In the genomic region with DNA sequence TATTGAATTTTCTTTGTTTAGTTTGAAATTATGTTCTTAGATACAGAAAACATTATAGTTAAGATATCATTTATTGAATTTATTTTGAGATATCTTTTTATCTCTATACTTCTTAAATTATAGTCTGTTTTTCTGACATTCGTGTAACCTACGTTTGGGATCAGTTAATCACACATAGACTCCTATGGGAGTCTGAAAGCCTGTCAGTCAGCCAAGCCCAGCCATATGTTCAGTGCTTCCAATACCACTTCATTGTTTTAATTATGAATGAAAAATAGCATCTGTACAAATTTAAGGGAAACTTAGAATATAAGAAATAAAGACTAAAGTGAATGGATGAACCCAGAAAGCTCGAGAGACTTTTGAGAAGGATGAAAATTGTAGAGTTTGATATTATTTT, we compare ENCODE assay signal across 19 mouse cellular contexts. TPM values are rescaled to one million over a fixed set of nuclear protein-coding genes. Genes with fewer than 3 reads are reported as not detected.
DNase-seq lines count a peak whose midpoint lies in the region; ATAC-seq and TF ChIP-seq lines count a peak whose summit lies in the region.
"Had no signal": no experiment of that assay in that cellular context is flagged by ENCODE, and none has a peak within 500 bp of the region (broad histone marks: within the 10 kb centered on the region; RNA-seq: fewer than 3 reads in every experiment).

No protein-coding gene starts in this region.

- H3K4me3 ChIP-seq in forebrain, embryonic 14.5 days (ENCODE audit: low read depth, low read length) = no peak overlapping the region
- no peak overlapping the region for H3K4me3 ChIP-seq in forebrain, postnatal 0 days (ENCODE audit: low read depth, low read length)
- H3K4me3 ChIP-seq: embryonic facial prominence, embryonic 13.5 days; forebrain, embryonic 13.5 days had no signal

- H3K27ac ChIP-seq in forebrain, embryonic 14.5 days (ENCODE audit: low read depth, low read length) = no peak overlapping the region
- no peak overlapping the region for H3K27ac ChIP-seq in forebrain, postnatal 0 days (ENCODE audit: low read depth, low read length)
- H3K27ac ChIP-seq: embryonic facial prominence, embryonic 13.5 days; forebrain, embryonic 13.5 days had no signal

- no peak for TF ChIP-seq POLR2A in brain, embryonic 14.5 days (IDR thresholded peaks at IDR 0.05; ENCODE audit: borderline replicate concordance, extremely low read depth, insufficient read depth, insufficient read length, poor library complexity, severe bottlenecking)

- H3K36me3 ChIP-seq in forebrain, embryonic 14.5 days (ENCODE audit: control insufficient read depth, insufficient read depth, low read length) = no peaks in the 10 kb centered on the region
- peaks cover 4% of the 10 kb centered on the region; the same call in 1 of the 2 replicates for H3K36me3 ChIP-seq in forebrain, postnatal 0 days (ENCODE audit: insufficient read depth)

- DNase-seq in cerebellum, postnatal 14 days = peak; percentile 23 to 44
- no peak for DNase-seq in cerebellum, adult 18-20 months
- peak; percentile 52 for DNase-seq in forebrain, embryonic 14.5 days (ENCODE audit: low spot score)
- DNase-seq in forebrain, postnatal 0 days = no peak
- peak; percentile 47 for DNase-seq in left cerebral cortex, postnatal 4 days
- no peak for DNase-seq in left cerebral cortex, adult 9 months (ENCODE audit: low spot score in 2 of 2)
- DNase-seq in brain, embryonic 14.5 days (ENCODE audit: low read depth) = peak; percentile 62
- no peak for DNase-seq in ovary, postnatal 14 days (ENCODE audit: low spot score)
- DNase-seq: adrenal gland, adult 2 months; adrenal gland, postnatal 10 days; adrenal gland, postnatal 25 days; cerebellum, adult 11-12 months; cerebellum, adult 8-10 months had no signal

- H3K4me1 ChIP-seq in forebrain, embryonic 14.5 days (ENCODE audit: control insufficient read depth, insufficient read depth, low read length) = peaks cover 4% of the 10 kb centered on the region; the same call in 1 of the 2 replicates
- H3K4me1 ChIP-seq in forebrain, postnatal 0 days (ENCODE audit: insufficient read depth) = no peaks in the 10 kb centered on the region

- WGBS in forebrain, embryonic 14.5 days = 64% methylated on average over 3 of the region's 3 CpGs
- 65% methylated on average over 3 of the region's 3 CpGs for WGBS in forebrain, postnatal 0 days

- H3K27me3 ChIP-seq in forebrain, embryonic 14.5 days (replicated peaks; ENCODE audit: control insufficient read depth, insufficient read depth, low read length) = no peaks in the 10 kb centered on the region
- H3K27me3 ChIP-seq in forebrain, postnatal 0 days (ENCODE audit: insufficient read depth, low read length) = no peaks in the 10 kb centered on the region; the same call in 1 of the 2 replicates
- H3K27me3 ChIP-seq: embryonic facial prominence, embryonic 13.5 days; forebrain, embryonic 13.5 days had no signal

- no peak for TF ChIP-seq CTCF in forebrain, postnatal 0 days (IDR thresholded peaks at IDR 0.05; ENCODE audit: low read depth)
- no peak for TF ChIP-seq CTCF in brain, embryonic 14.5 days (IDR thresholded peaks at IDR 0.05; ENCODE audit: borderline replicate concordance, extremely low read depth, insufficient read depth, insufficient read length)

- H3K9me3 ChIP-seq in forebrain, embryonic 14.5 days (replicated peaks; ENCODE audit: control insufficient read depth, low read length) = no peaks in the 10 kb centered on the region
- no peaks in the 10 kb centered on the region for H3K9me3 ChIP-seq in forebrain, postnatal 0 days (ENCODE audit: low read length)
- H3K9me3 ChIP-seq: embryonic facial prominence, embryonic 13.5 days; forebrain, embryonic 13.5 days had no signal

- H3K4me2 ChIP-seq in forebrain, embryonic 14.5 days (ENCODE audit: low read length) = no peak overlapping the region
- H3K4me2 ChIP-seq in forebrain, postnatal 0 days (ENCODE audit: low read depth) = no peak overlapping the region
- H3K4me2 ChIP-seq: embryonic facial prominence, embryonic 13.5 days; forebrain, embryonic 13.5 days had no signal

- intact Hi-C loops in left cerebral cortex, postnatal 4 days (cut with DNase I) = no loop called here

- H3K9ac ChIP-seq in forebrain, embryonic 14.5 days (ENCODE audit: low read length) = no peak overlapping the region
- no peak overlapping the region for H3K9ac ChIP-seq in forebrain, postnatal 0 days
- H3K9ac ChIP-seq: embryonic facial prominence, embryonic 13.5 days; forebrain, embryonic 13.5 days had no signal

- ATAC-seq in forebrain, embryonic 14.5 days = no peak
- no peak for ATAC-seq in forebrain, postnatal 0 days
- ATAC-seq: forebrain, embryonic 13.5 days; forebrain, embryonic 16.5 days had no signal

RNA-seq across cellular contexts. Expression of a gene that starts 17.4 kb away (rescaled TPM):
- 24.4 and 25.5 TPM in 2 replicates for polyA plus RNA-seq in forebrain, embryonic 14.5 days (2014; fragmentation: Nextera tagmentation; extraction: Ambion mirVana)
- total RNA-seq in forebrain, postnatal 0 days (2014; rRNA removed) = 4.0 and 12.3 TPM in 2 replicates
- polyA plus RNA-seq in forebrain, postnatal 0 days (2015; fragmentation: Nextera tagmentation; extraction: Ambion mirVana) = 17.6 and 19.3 TPM in 2 replicates
- 10 to 100 TPM; 11.6 to 16.5 TPM for total RNA-seq in left cerebral cortex, postnatal 4 days (2021)
- 10.0 and 12.5 TPM in 2 replicates for polyA plus RNA-seq in brain, embryonic 14.5 days (2012; rRNA removed)

RNA-seq across cellular contexts. Expression of a gene that starts 17.4 kb away (rescaled TPM):
- 13.0 and 15.4 TPM in 2 replicates for polyA plus RNA-seq in forebrain, embryonic 14.5 days (2014; fragmentation: Nextera tagmentation; extraction: Ambion mirVana)
- total RNA-seq in forebrain, postnatal 0 days (2014; rRNA removed) = 11.9 and 14.3 TPM in 2 replicates
- 6.4 and 10.3 TPM in 2 replicates for polyA plus RNA-seq in forebrain, postnatal 0 days (2015; fragmentation: Nextera tagmentation; extraction: Ambion mirVana)
- total RNA-seq in left cerebral cortex, postnatal 4 days (2021) = 10 to 100 TPM; 14.4 to 17.7 TPM
- 9.9 and 10.6 TPM in 2 replicates for polyA plus RNA-seq in brain, embryonic 14.5 days (2012; rRNA removed)

RNA-seq across cellular contexts. Expression of a gene that starts 17.6 kb away (rescaled TPM):
- polyA plus RNA-seq in forebrain, embryonic 14.5 days (2014; fragmentation: Nextera tagmentation; extraction: Ambion mirVana) = 9.4 and 12.1 TPM in 2 replicates
- 8.5 and 13.6 TPM in 2 replicates for total RNA-seq in forebrain, postnatal 0 days (2014; rRNA removed)
- polyA plus RNA-seq in forebrain, postnatal 0 days (2015; fragmentation: Nextera tagmentation; extraction: Ambion mirVana) = 5.1 and 8.1 TPM in 2 replicates
- 10 to 100 TPM; 11.5 to 12.3 TPM for total RNA-seq in left cerebral cortex, postnatal 4 days (2021)
- polyA plus RNA-seq in brain, embryonic 14.5 days (2012; rRNA removed) = 5.0 and 8.3 TPM in 2 replicates

RNA-seq across cellular contexts. Expression of a gene that starts 23.1 kb away (rescaled TPM):
- 33.6 and 40.2 TPM in 2 replicates for polyA plus RNA-seq in forebrain, embryonic 14.5 days (2014; fragmentation: Nextera tagmentation; extraction: Ambion mirVana)
- total RNA-seq in forebrain, postnatal 0 days (2014; rRNA removed) = not detected in 2 replicates
- polyA plus RNA-seq in forebrain, postnatal 0 days (2015; fragmentation: Nextera tagmentation; extraction: Ambion mirVana) = 8.4 and 16.0 TPM in 2 replicates
- total RNA-seq in left cerebral cortex, postnatal 4 days (2021) = not detected
- 50.7 TPM in 1 of 2 replicates, not detected in the other for polyA plus RNA-seq in brain, embryonic 14.5 days (2012; rRNA removed)
- total RNA-seq: ES-E14, MEL had no signal
- polyA plus RNA-seq: adrenal gland, adult 2 months; cortical plate, adult 2 months had no signal

Comparison
In these comparisons a context has a peak if more than half of its experiments do, and no peak if none do; other contexts are left out.
1. DNase-seq: peak in cerebellum, postnatal 14 days (2 of 2), forebrain, embryonic 14.5 days (single experiment), left cerebral cortex, postnatal 4 days (single experiment) and brain, embryonic 14.5 days (single experiment); none in cerebellum, adult 18-20 months (0 of 2), forebrain, postnatal 0 days (single experiment), left cerebral cortex, adult 9 months (0 of 2) and ovary, postnatal 14 days (single experiment).